Mouse (Mus musculus): ENCODE data around the gene Rgs8.

Gene Rgs8

DNA sequence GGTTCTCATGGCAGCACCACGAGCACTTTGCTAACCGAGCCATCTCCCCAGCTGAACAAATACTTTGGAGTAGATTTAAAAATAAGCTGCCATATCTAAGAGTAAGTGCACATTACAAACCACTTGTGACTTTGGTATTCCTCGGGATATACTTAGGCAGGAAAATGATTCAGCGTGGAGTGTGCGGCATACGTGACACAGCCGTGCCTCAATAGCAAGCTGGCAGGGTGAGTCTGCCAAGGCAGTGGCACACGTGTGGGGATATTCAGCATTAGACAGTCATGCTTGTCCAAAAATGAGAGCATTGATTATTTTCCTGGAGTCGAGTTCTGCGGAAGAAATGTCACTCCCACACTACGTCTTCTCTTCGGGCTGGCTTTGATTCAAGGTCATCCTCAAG lies 21.1 kb downstream of the Rgs8 start:
- no peak for DNase-seq (ENCODE audit: low spot score)

DNA sequence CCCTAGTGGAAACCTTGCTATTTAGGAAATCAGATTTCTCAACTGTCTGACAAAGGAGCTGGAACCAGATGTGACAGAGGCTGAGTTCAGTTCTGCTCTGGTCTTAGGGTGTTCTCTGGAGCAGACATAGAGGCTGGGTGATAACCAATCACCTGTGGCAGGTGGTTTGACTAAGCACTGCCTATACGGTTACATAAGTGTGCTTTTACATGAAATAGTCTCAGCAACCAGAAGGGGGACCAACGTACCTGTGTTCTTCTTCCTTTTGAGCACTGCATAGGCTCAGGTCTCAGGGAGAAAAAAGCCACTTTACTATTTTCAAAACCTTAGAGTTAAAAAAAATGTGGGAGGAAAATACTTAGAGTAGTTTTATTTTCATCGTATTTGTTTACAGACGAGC lies 22.8 kb downstream of the Rgs8 start:
- DNase-seq (ENCODE audit: low spot score) = no peak

DNA sequence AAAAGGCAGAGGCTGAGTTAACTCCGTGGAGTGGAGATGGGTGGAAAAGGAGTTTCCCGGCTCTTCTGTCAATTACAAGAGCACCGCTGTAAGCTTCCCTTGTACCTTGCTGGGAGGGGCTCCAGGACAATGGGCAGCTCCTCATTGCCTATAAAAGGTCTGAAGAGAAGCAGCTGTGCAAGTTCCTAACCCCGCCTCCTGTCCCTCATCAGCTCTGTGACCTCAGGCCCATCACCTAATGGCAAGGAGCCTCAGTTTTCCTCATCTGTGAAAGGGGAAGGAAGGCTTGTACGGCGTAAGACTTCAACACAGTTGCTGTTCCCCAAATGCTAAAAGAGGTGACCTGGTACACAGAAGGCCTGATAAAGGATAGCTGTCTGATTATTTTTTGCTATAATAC lies 24.8 kb downstream of the Rgs8 start:
- no peak for DNase-seq (ENCODE audit: low spot score)

DNA sequence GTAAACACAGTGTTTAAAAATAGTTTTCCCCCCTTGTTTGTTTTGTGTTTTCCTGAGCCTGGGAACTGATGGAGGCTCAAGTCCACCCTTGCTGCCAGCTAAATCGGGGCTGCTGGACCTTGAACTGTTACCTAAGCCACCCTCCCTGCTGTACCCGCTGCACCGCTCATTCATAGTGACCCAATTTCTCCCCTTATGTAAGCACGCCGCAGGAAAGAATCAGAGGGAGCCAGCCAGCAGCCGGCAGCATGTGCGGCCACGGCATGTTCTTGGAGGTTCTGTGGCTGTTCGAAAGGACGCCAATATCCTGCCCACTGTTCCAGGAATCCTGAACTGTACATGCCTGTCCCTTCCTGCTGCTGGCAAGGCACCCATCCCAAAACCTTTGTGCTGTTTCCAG lies 26.3 kb downstream of the Rgs8 start:
- no peak for DNase-seq (ENCODE audit: low spot score)

DNA sequence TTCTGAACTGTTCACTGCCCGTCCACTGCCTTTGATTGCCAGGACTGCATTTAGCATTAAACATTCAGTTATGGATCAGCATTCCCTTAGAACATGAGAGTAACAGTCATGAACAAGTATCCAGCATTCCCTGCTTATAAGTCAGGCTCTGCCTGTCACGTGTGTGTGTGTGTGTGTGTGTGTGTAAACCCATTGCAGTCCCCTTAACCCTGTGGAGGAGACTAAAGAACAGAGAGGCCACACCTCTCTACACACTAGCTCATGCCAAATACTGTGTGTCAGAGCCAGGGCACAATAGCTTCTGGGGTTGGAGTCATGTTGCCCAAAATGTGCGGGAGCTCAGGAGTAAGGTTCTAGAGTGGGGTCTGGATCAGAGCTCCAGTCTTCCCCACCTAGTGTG lies 26.8 kb downstream of the Rgs8 start:
- DNase-seq (ENCODE audit: low spot score) = no peak

DNA sequence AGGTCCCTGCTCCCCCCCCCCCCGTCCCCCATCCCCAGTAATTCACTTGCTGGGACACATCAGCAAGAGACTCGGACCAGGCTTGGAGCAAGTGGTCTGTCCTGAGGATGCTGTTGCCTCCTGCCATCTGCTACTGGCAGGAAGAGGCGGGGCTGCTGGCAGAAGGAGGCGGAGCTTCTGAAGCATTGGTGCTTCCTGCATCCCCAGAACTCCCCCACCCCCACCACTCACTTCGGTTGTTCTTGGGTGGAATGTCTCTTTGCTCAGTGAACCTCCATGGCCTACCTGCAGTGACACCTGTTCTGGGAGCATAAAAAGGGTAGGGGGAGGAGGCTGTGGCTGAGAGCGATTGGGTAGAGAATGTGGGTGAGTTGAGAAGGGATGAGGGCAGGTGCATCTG lies 27.5 kb downstream of the Rgs8 start:
- no peak for DNase-seq (ENCODE audit: low spot score)

DNA sequence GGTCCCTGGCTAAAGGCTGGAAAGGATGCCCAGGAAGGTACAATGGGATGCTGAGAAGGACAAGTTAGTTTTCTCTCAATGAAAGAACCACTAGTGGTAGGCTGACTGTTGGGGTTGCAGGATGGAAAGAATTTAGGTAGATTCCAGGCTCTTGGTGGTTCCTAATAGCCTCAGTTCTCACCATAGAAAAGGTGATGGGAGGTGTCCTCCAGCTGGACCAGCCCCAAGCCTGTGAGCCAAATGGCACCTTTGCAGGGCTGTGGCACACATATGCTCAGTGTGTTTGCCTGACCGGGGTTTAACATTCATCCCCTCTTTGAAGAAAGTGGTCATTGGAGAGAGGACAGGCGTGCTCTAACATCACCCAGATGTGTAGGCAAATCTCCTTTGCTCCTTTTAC lies 28.2 kb downstream of the Rgs8 start:
- no peak for DNase-seq (ENCODE audit: low spot score)

DNA sequence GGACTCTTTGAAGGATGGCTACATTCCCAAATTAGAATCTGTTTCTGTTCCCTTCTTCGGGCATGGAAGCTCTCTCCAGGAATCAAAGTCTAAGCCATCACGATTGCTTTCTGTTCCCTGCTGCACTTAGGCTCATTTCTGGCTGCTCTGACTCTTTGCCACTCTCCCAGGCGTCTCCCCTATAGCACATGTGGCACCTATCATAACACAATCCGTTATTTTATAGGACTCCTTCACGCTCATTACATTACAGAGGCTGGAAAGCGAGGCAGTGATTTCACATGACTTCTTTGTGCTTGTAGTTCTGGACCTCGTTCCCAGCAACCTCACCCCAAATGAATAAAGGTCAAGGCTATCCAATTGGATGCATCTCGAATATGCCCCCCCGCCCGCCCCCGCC lies 30.4 kb downstream of the Rgs8 start:
- DNase-seq (ENCODE audit: low spot score) = no peak

DNA sequence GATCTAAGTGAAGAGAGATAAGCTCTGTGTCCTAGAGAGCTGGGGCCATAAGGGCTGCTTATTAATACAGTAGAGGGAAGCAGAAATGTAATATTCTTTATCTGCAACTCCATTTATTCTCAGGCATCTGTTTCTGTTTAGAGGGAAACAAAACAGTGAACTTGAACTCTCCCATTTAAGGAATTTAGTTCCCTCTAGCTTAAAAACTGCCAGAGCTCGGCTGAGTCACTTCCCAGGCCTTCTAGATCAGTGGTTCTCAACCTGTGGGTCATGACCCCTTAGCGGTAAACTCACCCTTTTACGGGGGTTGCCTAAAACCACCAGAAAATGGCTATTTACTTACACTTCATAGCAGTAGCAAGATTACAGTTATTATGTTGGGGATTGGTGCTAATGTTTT lies 32.8 kb downstream of the Rgs8 start:
- DNase-seq (ENCODE audit: low spot score) = no peak

DNA sequence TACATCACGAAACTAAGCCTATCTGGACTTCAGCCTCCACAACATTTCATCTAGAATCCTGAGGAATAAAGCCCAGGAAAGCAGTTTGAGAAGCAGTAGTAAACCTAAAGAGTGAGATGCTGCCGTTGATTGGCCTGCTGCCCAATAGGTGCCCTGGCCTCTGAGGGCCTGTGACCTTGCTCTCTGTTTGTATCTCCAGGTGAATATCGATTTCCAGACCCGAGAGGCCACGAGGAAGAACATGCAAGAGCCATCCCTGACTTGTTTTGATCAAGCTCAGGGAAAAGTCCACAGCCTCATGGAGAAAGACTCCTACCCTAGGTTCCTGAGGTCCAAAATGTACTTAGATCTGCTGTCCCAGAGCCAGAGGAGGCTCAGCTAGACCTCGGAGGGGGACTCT lies 39.7 kb downstream of the Rgs8 start:
- DNase-seq (ENCODE audit: low spot score) = no peak

DNA sequence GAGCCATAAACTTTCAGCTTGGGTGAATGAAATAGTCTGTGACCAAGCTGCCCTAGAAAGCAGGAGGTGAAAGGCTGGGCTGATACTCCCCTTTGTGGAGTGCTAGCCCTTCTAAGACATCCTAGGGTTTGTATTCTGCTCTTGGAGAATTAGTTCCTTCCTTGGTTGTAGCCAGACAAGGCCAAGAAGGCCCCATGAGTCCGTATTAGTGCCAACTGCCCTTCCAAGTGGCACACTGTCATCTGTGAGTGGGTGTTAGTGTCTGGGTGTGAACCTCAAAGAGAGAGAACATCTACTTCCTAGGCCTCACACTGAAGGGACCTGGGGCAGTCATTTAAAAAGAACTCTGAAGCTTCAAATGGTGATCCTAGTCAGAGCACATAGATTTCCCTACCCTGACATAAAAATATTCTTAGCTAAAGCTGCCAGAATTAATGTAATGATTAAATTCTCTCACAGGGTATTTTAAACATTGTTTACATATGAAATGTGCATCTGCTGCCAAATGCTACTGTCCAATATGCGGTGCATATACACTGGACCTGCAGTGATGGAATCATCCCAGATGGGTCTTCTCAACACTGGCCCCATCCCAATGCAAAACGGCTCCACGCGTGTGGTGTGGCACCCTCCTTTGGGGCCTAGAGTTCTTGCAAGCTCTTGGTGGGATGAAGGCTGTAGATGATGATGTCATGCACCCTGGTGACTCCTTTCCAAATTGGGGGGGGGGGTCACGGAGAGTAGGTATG lies 41.7 kb downstream of the Rgs8 start:
- DNase-seq (ENCODE audit: low spot score) = no peak

DNA sequence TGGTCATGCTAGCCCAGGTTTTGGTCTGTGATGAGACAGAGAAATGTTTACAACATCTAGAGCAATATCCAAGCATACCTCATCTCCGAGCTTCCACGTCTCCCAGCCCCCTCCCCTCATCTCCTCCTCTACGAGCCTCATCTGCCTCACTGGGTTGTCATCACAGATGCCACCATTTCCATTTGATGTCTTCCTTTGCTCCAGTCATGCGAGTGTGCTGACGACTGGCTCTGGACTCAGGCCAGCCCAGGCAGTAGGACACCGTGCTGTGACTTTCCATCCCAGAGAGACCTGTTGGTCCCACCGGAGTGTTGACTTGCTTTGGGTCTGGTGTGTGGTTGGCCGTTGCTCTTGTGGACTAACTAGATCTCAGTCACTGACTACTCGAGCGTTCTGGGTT lies 42.6 kb downstream of the Rgs8 start:
- DNase-seq (ENCODE audit: low spot score) = no peak

DNA sequence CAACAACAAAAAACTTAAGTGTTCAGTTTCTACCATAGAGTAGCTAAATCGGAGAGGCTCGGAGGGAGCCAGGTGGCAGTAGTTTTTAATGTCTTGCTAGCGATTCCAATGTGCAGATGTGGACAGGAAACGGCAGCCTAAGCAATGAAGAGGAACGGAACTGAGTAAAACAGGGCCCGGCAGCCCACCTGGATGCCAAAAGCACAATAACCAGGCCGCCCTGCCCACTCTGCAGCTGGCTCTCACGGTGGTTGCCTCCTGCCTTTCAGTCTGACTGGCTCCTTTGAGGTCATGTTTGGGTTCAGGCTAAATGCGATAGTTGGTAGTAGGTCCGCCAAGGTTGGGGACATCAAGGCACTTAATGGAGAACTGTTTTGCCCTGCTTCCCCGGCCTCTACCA lies 43.3 kb downstream of the Rgs8 start:
- DNase-seq (ENCODE audit: low spot score) = no peak

DNA sequence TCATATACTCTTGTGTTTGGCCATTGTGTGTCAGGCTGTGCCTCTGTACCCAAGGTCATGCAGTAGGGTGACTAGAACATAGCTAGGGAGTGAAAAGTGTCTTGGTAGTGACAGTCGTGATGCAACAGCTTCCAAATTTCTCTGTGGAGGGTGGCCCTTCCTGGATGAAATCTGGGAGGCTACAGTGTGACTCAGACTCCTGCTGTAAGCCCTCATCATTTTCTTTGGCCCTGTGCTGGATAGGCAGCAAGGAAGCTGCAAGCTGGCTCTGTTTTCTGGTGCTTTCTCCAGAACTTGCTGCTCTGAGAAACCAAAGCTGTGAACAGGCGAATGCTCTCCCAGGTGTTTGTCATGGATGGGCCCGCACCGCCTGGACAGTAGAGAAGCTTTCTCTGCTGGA lies 43.7 kb downstream of the Rgs8 start:
- DNase-seq (ENCODE audit: low spot score) = no peak

DNA sequence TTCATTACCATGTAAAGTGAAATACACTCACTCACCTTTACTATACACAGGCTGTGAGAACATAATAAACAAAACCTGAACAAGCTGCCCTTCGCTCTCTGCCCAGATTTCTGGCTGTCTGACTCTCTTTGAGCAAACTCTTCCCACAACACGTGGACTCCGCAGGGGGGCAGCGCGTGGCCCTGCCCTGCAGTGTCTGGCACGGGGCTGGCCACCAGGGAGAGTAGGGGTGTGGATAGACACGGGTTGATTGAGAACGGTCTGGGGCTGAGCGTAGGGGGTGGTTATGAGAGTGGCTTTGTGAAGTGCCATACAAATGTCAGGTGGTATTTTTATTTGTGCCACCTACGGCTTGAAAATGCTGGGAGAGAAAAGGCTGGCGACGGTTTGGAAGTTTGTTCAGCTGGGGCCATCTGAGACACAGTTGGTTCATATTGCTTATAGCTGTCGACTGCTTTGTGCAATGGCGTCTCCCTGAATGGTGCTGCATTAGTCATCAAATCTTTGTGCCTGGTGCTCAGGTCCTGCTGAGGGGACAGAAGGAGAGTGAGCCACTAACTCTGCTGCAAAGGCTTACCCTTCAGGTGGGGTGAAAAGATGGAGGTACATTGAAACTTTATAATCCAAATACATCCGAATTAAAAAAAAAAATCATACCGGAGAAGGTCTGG lies 44.9 kb downstream of the Rgs8 start:
- no peak for DNase-seq (ENCODE audit: low spot score)

DNA sequence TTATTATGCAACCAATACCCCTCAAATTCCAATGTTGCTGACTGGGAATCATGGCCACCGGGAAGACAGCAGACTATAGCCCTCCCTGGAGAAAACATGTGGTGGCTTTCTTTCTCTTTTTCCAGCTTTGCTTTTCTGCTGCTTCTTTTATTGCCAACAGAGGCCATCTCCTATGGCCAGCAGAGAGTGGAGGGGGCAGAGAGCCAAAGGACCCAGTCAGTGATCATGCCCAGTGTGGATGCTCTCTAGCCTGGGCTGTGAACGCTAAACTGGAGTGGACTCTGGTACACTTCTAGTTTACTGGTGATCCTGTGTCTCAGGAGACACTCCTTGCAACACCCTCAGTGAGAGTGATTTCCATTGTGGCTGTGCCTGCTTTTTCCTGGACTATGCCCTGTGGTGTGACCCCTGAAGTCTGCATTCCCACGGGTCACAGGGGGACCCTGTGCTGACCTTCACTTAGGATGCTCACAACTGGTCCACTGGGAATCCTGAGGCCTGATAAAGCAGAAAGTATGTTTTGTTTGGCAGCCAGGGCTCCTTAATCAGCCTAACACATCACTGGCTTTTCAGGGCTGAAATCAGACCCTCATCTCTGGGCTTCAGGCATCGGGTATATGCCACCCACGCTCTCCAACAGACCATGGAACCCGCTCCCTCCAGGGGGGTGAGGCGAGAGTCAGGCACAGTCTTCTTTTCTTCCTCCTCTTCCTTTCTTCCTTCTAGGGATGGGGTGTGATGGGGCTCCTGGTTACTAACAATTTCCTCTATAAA lies 45.7 kb downstream of the Rgs8 start:
- no peak for DNase-seq (ENCODE audit: low spot score)

DNA sequence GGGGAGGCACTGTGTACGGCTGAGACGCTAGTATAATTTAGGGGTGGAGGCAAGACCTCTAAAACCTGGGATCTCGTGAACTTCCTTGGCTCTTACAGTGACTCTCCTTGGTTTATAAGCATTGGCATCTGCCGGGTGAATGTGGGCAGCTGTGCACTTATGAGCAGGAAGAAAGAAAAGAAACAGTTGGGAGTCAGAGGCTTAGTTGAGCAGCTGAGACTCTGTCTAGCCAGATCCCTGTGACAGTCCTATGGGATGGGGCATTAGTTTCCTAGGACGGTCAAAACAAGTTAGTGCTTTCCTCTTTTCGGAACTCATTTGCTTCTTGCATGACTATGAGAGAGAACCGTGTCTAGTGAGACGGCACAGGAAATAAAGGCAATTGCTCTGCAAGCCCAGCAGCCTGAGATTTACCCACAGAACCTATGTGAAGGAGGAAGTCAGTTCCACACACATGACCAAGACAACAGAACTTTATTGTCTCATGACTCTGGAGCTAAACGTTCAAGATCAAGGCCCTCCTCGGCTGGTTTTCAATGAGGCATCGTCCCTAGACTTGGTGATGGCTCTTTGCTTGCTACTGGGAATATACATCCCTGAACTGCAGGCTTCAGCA lies 47.7 kb downstream of the Rgs8 start:
- DNase-seq (ENCODE audit: low spot score) = peak; percentile 41

DNA sequence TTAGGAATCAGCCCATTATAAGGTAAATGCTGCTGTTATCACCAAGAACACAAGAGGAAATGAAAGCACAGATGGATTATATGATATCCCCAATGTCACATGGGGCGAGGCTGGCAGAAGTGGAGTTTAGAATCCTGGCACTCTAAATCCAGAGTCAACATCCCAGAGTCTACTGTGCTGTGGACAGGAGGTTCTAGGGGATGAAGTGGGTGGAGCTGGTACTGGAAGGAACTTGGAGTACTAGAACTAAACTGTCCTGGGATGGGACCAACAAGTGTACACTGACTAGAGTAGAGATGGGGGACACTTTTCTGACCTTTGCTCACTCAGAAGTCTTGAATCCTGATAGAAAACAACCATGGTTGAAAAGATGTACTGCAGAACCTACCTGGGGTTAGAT lies 48.6 kb downstream of the Rgs8 start:
- DNase-seq (ENCODE audit: low spot score) = no peak

DNA sequence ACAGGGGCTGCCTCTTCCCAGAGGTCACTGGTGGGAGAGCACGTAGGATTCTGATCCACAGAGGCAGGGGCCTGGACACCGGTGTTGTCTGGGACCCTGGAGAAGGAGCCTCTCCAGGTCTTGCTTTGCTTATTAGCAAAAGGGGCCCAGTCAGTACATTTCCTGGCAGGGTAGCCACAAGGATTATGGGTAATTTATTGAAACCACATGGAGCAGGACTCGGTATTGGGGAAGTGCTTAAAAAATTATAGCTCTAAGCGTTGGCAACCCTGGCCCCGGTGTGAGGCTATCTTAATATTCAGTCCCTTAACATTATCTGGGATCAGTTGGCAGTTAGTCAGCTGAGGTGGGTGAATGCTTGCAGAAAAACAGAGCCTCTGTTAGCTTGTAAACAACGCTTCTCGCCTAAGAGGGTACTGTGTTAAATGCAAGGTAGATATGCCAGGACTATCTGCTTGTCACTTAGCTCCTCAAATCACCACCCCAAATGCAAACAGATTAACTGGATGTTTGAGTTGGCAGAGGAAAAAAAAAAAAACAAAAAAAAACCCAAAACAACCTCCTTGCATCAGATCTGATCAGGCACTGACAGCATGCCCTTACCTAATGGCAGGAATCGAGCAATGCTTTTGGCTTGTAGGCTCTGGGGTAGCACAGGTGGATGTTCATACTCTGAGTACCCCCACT lies 49.5 kb downstream of the Rgs8 start:
- no peak for DNase-seq (ENCODE audit: low spot score)

DNA sequence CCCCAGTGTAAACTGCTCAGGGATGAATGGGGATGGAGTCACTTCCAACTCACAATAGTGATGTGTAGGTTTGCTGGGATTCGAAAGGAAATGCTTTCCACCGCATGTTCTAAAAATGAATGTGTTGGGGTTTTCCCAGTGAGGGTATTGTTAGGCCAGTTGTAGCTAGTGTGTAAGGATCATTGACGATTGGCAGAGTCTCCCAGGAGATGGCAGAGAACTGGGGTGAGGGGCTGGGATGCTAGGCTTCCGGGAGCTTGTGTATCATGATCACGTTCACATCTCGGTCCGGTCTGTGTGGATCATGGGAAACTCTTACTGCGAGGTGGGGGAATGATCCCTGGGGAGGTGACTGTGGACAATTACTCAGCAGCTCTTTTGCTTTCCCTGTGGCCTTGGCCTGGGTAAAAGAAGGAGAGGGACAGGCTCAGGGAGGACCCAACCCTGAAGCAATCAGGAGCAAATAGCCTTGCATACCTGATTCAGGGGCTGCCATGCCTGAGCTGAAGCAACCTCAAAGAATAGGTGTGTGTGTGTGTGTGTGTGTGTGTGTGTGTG lies 50.1 kb downstream of the Rgs8 start:
- no peak for DNase-seq (ENCODE audit: low spot score)

DNA sequence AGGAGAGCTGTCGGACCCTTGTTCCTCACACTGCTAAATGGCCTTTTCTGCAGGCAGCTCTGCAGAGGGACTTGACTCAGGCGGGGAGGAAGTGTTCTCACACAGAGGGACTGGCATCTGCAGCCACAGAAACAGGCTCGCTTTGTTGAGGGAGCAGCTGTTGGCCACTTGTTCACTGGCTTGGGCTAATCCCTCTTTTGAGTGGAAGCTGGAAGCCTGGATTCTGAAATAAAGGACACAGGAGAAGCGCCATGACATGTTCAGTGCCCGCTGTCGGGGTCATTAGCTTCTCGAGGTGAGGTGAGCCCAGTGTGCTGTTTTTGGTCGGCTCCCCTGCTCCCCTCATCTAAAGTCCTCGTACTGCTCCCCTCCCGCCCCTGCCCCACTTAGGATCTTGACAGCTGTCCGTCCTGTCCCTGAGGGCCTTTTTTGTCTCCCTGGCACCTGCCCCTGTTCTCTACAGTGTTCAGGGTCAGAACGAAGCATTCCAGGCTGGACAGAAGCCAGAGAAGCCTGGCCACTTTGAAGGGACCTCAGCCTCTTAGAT lies 50.7 kb downstream of the Rgs8 start:
- DNase-seq (ENCODE audit: low spot score) = no peak

DNA sequence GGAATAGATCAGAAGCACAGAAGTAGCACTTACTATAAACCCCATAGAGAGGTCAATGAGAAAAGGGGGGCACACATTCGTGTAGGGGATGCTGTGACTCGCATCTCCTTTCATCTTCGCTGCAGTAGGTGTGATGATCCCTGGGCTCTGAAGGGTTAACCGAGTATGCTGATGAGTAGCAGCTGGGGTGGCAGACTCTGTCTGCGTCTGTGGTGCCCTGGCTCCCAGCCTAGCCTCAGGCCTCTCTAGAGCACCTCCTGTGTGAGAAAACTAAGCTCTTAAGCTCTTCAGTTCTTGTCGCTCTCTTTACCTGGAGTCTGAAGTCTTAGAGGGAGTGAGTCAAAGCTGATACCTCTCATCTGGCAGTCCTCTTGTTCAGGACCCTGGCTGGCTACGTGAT lies 51.3 kb downstream of the Rgs8 start:
- DNase-seq (ENCODE audit: low spot score) = no peak

Data from T-cell, adult 2 months (primary cell).